Mouse (Mus musculus): ENCODE measurements around the gene Enox1.

DNA sequence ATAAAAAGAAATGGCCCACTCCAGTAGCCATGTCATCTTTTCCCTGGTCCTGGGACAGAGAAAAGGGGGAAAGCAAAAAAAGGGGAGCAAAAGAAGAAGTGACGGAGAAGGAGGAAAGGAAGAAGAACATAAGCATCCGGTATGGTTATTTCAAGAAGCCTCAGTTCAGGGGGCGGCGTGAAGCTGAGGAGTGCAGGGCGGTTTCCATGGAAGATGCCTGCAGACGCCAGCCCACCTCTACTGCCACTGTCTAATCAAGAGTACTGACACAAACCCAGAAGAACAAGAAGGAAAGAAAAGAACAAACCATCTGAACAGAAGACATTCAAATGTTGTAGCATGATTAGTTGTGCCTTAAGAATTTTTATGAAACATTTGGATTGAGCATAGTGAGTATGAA is 490.5 kb downstream of the Enox1 start:
- no peak for TF ChIP-seq POLR2A (IDR thresholded peaks at IDR 0.05; ENCODE audit: low read depth, low read length)
- no peak for TF ChIP-seq POLR2AphosphoS2 (IDR thresholded peaks at IDR 0.05; ENCODE audit: low read depth, low read length)
- TF ChIP-seq JUND (conservative IDR thresholded peaks at IDR 0.05; ENCODE audit: low read depth, low read length) = no peak
- no peak for TF ChIP-seq EP300 (IDR thresholded peaks at IDR 0.05; ENCODE audit: low read length)
- no peak for TF ChIP-seq CTCF (conservative IDR thresholded peaks at IDR 0.05 in 1 of 2, IDR thresholded peaks at IDR 0.05 in 1 of 2; ENCODE audit: low read depth in 2 of 2, low read length in 2 of 2)
- TF ChIP-seq ZC3H11A (IDR thresholded peaks at IDR 0.05; ENCODE audit: low read depth, low read length) = no peak
- TF ChIP-seq MXI1 (IDR thresholded peaks at IDR 0.05; ENCODE audit: low read depth, low read length) = no peak
- no peak for TF ChIP-seq TBP (conservative IDR thresholded peaks at IDR 0.05; ENCODE audit: low read depth, low read length)
- TF ChIP-seq NELFE (IDR thresholded peaks at IDR 0.05; ENCODE audit: low read depth, low read length) = no peak
- TF ChIP-seq SIN3A (IDR thresholded peaks at IDR 0.05; ENCODE audit: low read length) = no peak
